Mouse (Mus musculus) embryonic facial prominence, embryonic 13.5 days (tissue): ENCODE data around the gene Adssl1. TPM values are rescaled to one million over a fixed set of nuclear protein-coding genes. Genes with fewer than 3 reads are reported as not detected.

Experiments used
- ATAC-seq: fragments of 200-750 bp; cut with Nextera tagmentation; 2 replicates; pipeline ENCODE4 v1.8.0; 2017; ENCODE audit warnings: low read depth; ENCODE audit not compliant: insufficient number of reproducible peaks, insufficient read depth, low FRiP score, low TSS enrichment
- H3K27ac ChIP-seq: fragments of 300-500 bp; sonication (generic); 2 replicates; pipeline ENCODE4 v1.5.1; 2015; ENCODE audit warnings: moderate library complexity, mild to moderate bottlenecking, inconsistent platforms
- H3K27me3 ChIP-seq: fragments of 300-500 bp; sonication (generic); 2 replicates; pipeline ENCODE4 v1.6.1; 2015; ENCODE audit warnings: mild to moderate bottlenecking, inconsistent platforms
- H3K36me3 ChIP-seq: fragments of 300-500 bp; sonication (generic); 2 replicates; pipeline ENCODE4 v1.6.1; 2015; ENCODE audit warnings: mild to moderate bottlenecking, inconsistent platforms
- H3K4me1 ChIP-seq: fragments of 300-500 bp; sonication (generic); 2 replicates; pipeline ENCODE4 v1.6.1; 2015; ENCODE audit warnings: inconsistent platforms
- H3K4me2 ChIP-seq: fragments of 300-500 bp; sonication (generic); 2 replicates; pipeline ENCODE4 v1.6.1; 2015; ENCODE audit warnings: moderate library complexity, mild to moderate bottlenecking, inconsistent platforms
- H3K4me3 ChIP-seq: fragments of 300-500 bp; sonication (generic); 2 replicates; pipeline ENCODE4 v1.5.1; 2015; ENCODE audit warnings: mild to moderate bottlenecking, inconsistent platforms
- H3K9ac ChIP-seq: fragments of 300-500 bp; sonication (generic); 2 replicates; pipeline ENCODE4 v1.6.1; 2015; ENCODE audit warnings: mild to moderate bottlenecking, inconsistent platforms
- H3K9me3 ChIP-seq: fragments of 300-500 bp; sonication (generic); 2 replicates; pipeline ENCODE4 v1.6.1; 2016; ENCODE audit warnings: inconsistent platforms
- WGBS: fragments of 180-500 bp; shearing (Covaris S2); methylation state at CpG from one replicate; pipeline ENCODE4 v1.1.7; 2015; ENCODE audit warnings: mixed read lengths; 5-methylcytosine and 5-hydroxymethylcytosine counted together
- polyA plus RNA-seq: library from polyadenylated mRNA; unstranded; fragments of >200 nt; fragmentation: Nextera tagmentation; extraction: Ambion mirVana; gene quantifications from 2 replicates; pipeline ENCODE4 v1.2.1, GENCODE M21; 2015

Adssl1 gene
- polyA plus RNA-seq, 1 experiment from 2014 or later: 4.4 TPM

DNA sequence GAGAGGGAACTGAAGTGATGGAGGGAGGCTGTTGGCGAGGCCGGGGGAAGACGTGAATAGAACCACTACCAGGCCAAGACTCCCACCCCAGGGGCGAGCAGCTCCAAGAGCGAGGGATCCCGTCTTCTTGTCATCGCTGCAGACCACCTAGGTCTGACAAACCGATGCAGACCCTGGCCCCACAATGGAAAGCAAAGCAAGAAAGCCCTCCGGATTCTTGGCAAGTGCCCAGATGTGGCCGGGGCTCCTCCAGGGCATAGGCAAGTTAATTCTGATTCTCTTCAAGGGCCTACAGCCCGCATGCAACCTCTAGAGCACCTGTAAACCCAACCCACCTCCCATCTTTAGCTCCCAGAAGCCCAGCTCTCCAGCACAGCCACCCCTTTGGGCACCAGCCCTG, 43.5 kb downstream of the Adssl1 start:
- Histone ChIP-seq H3K9ac (0 out of 2 replicates have a peak overlapping the region, but pooled peaks have one; percentile 12), H3K27me3 (no peaks in the 10 kb centered on the region), H3K4me2 (no peak overlapping the region), H3K4me3 (no peak overlapping the region), H3K36me3 (peaks cover 94% of the 10 kb centered on the region), H3K4me1 (peaks cover 76% of the 10 kb centered on the region), H3K27ac (peak overlapping the region; percentile 56; the same call in 1 of the 2 replicates), H3K9me3 (no peaks in the 10 kb centered on the region)
- 85% methylated on average over 11 of the region's 11 CpGs for WGBS
- ATAC-seq: no peak

DNA sequence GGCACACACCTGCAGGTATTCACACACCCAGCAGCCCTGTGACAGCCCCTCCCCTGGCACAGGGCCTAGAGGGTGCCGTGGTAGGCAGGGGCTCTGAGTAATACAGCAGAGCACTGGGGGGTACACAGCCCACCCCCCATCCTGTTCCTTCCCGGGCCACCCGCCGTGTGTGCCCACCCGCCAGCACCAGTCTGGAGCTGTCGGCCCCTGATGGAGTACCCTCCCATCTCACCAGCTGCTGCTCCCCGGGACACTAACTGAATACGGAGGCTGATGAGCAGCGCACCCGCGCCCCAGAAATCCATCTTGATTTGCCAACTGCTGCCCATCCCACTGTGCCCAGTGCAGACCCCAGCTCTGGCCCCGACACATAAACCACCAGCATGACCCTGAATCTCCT, 43.9 kb downstream of the Adssl1 start:
- Histone ChIP-seq H3K4me3 (no peak overlapping the region), H3K27me3 (no peaks in the 10 kb centered on the region), H3K27ac (no peak overlapping the region), H3K4me1 (peaks cover 76% of the 10 kb centered on the region), H3K36me3 (peaks cover 94% of the 10 kb centered on the region), H3K4me2 (no peak overlapping the region), H3K9me3 (no peaks in the 10 kb centered on the region), H3K9ac (0 out of 2 replicates have a peak overlapping the region, but pooled peaks have one; percentile 12)
- WGBS: 88% methylated on average over 12 of the region's 12 CpGs
- no peak for ATAC-seq

DNA sequence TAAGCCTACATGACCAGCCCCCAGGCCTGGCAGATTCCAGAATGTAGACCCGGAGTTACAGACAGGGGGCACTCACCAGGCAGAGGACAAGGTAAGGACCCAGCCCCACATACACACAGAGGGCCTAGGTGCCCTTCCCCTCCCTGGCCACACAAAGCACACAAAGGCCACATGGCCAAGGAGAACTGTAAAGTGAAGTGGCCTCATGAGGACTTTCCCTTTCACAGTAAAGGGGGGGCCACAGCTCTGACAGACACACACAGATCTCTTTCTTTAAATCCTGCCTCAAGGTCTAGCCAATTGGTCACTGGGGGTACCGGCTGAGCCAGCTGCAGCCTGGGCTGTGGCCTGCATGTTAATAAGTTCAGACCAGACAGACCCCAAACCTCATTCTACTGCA, 44.3 kb downstream of the Adssl1 start:
- 70% methylated on average over 2 of the region's 2 CpGs for WGBS

DNA sequence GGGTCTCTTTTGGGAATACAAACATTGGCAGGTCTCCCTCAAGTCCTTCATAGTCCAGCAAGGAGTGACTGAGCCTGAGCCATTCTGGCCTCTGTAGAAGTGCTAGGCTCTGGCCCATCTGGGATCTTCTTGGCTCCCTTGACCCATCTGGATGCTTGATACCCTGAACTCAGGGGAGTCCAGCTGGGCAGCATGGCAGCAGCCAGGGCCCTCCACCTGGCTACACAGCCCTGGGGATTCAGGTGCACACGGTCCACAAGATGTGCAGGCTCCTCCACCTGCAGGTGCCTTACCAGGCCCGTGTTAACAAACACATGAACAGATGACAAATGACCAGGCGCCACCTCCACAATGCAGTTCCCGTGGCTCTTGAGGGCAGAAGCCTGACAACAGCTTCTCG, 44.8 kb downstream of the Adssl1 start:
- Histone ChIP-seq H3K9me3 (no peaks in the 10 kb centered on the region), H3K27ac (peak overlapping the region; percentile 60; the same call in 1 of the 2 replicates), H3K9ac (no peak overlapping the region), H3K4me1 (peaks cover 80% of the 10 kb centered on the region), H3K27me3 (no peaks in the 10 kb centered on the region), H3K36me3 (peaks cover 94% of the 10 kb centered on the region), H3K4me3 (no peak overlapping the region), H3K4me2 (no peak overlapping the region)
- WGBS: 82% methylated on average over 5 of the region's 5 CpGs
- no peak for ATAC-seq

More for the DNA sequence above, 44.3 kb downstream of the Adssl1 start:
- Histone ChIP-seq H3K36me3 (peaks cover 94% of the 10 kb centered on the region), H3K4me1 (peaks cover 76% of the 10 kb centered on the region), H3K9ac (0 out of 2 replicates have a peak overlapping the region, but pooled peaks have one; percentile 12), H3K4me3 (no peak overlapping the region), H3K27me3 (no peaks in the 10 kb centered on the region), H3K27ac (0 out of 2 replicates have a peak overlapping the region, but pooled peaks have one; percentile 22), H3K9me3 (no peaks in the 10 kb centered on the region), H3K4me2 (no peak overlapping the region)
- no peak for ATAC-seq

DNA sequence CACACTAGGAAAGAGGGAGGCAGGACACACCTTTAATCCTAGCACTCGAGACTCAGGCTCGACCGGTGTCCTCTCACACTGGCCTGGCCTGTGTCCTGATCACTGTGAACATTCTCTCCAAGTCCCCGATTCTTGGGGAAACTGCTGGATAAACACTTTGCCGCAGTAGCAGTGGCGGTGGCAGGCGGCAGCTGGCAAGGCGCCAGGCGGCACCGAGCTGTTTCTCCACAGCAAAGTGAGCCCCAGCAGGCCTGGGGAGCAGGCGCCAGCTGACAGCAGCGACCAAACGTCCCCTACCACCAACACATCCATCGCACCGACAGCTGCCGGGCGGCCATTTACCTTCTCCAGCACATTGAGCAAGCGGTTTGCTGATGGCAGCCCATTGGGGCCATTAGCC, 45.6 kb downstream of the Adssl1 start:
- Histone ChIP-seq H3K27me3 (no peaks in the 10 kb centered on the region), H3K27ac (peak overlapping the region; percentile 60), H3K9me3 (no peaks in the 10 kb centered on the region), H3K4me3 (no peak overlapping the region), H3K9ac (peak overlapping the region; percentile 36; the same call in 1 of the 2 replicates), H3K4me1 (peaks cover 77% of the 10 kb centered on the region), H3K4me2 (peak overlapping the region; percentile 7; the same call in 1 of the 2 replicates), H3K36me3 (peaks cover 94% of the 10 kb centered on the region)
- whole genome bisulfite sequencing: 66% methylated on average over 18 of the region's 18 CpGs
- no peak for ATAC-seq

DNA sequence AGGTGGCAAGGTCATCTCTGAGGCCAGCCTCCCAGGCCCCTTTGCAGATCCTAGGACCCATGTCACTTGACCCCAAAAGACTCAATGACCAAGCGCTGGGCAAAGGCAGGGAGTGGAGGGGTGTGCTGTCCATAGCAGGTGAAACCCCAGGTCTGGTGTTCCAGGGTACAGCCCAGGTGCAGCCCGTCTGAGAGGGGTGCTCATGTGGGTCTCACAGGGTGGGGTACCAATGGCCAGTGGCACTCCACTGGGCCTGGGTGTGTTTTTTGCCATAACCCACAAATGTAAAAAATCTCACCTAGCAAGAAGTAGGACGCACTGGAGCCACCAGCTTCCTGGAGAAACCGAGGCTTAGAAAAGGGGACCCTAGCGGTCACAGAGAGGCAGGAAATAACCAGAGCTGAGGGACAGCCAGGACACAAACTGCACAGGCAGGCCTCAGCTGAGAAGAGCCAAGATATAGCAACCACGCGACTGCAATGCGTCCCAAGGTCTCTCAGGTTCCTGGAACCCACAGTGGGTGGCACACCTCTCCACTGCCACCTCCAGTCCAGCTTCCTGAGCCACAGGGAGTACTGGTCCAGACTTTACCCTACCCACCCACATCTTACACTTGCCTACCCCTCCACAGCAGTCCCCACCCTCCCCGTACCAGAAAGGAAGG, 46.2 kb downstream of the Adssl1 start:
- ATAC-seq: no peak
- H3K4me3 ChIP-seq: no peak overlapping the region
- 89% methylated on average over 9 of the region's 9 CpGs for WGBS
- no peaks in the 10 kb centered on the region for H3K27me3 ChIP-seq
- peak overlapping the region; percentile 60 for H3K27ac ChIP-seq
- H3K9ac ChIP-seq: peak overlapping the region; percentile 36
- peaks cover 94% of the 10 kb centered on the region for H3K36me3 ChIP-seq
- H3K9me3 ChIP-seq: no peaks in the 10 kb centered on the region
- H3K4me2 ChIP-seq: peak overlapping the region; percentile 7; the same call in 1 of the 2 replicates
- H3K4me1 ChIP-seq: peaks cover 77% of the 10 kb centered on the region

DNA sequence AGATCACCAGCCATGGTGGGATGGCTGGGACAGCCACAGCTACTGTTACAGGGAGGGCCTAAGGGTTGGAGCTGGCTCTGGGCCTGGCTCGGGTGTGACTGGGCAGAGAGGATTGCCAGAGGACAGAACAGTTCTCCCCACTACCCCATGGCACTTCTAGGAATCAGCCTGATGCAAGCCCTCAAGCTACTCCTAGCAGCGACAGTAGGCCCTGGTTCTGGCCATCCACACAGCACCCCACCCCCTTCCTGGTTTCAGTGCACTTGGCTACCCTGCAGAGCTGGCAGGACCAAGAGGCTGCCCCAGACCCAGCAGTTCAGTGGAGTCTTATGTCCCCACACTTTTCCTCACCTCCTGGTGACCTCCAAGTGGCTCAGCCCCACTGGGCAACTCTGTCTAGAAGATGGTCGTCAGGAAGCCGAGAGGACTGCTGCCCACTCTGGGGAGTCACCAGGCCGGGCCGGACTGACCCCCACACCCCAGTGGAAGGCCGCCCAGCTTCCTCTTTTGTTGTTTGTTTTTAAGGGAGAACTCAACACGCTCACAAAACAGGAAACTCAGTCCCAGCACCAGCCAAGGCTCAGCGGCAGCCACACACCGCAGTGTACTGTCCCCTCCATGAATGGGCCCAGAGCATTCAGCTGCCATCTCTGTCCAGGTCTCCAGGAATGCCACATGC, 47.9 kb downstream of the Adssl1 start:
- H3K27ac ChIP-seq: no peak overlapping the region; the same call in 1 of the 2 replicates
- no peak for ATAC-seq
- H3K27me3 ChIP-seq: no peaks in the 10 kb centered on the region
- H3K4me3 ChIP-seq: no peak overlapping the region
- H3K4me2 ChIP-seq: no peak overlapping the region
- no peaks in the 10 kb centered on the region for H3K9me3 ChIP-seq
- peaks cover 77% of the 10 kb centered on the region for H3K4me1 ChIP-seq
- H3K36me3 ChIP-seq: peaks cover 80% of the 10 kb centered on the region
- 80% methylated on average over 10 of the region's 10 CpGs for WGBS
- no peak overlapping the region for H3K9ac ChIP-seq

DNA sequence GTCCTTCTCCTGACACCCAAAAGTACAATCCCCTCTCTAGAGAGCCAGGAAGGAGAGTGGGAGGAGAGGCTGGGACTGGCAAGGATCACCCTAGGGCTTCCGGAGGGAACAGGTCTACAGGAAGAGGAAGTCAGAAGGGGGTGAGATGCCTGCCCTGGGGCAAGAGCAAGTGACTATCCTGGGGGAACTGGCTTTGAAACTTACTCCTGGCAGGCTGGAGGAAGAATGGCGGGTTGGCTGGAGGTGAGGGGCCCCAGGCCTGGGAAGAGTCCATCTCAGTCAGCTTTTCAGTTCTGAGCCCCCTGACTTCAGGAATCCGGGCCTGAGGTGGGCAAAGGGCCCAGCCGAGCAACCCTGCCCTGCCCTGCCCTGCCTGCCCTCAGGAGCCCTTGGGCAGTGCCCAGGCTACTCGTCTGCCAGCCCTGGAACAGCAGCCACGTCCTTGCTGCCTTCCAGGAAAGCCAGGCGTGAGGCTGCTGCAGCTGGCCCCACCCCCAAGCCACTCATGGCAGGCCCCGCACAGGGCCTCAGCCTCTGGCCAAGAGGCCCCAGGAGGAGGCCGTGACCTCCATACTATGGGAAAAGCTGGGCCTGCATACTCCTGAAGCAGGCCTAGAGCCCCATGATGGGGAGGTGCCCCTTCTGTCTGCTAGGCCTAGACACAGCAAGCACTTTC, 51.0 kb downstream of the Adssl1 start:
- Histone ChIP-seq H3K4me3 (no peak overlapping the region), H3K36me3 (peaks cover 54% of the 10 kb centered on the region), H3K4me1 (peaks cover 67% of the 10 kb centered on the region), H3K27ac (no peak overlapping the region), H3K4me2 (peak overlapping the region; percentile 85), H3K9me3 (no peaks in the 10 kb centered on the region), H3K27me3 (no peaks in the 10 kb centered on the region), H3K9ac (peak overlapping the region; percentile 51)
- 53% methylated on average over 9 of the region's 9 CpGs for WGBS
- ATAC-seq: no peak

DNA sequence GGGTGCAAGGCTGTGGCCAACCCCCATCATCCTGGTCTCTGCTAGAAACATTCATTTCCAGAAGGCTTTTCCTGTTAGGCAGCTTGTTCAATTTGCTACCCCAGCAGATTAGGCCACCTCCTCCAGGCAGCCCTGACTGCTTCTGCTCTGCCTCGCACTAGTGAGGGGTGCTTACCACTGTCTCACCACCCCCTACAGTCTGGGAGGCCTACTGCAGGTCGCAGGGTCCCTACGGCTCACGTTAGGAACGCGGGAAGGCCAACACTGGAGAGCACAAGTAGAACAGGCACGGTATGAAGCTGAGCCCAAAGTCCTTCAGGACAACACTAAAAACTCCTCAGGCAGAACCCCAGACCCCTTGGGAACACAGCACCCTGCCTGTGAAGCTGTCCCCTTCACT, 52.0 kb downstream of the Adssl1 start:
- no peak for ATAC-seq
- Histone ChIP-seq H3K27me3 (no peaks in the 10 kb centered on the region), H3K4me3 (peak overlapping the region; percentile 100), H3K9ac (peak overlapping the region; percentile 51; the same call in 1 of the 2 replicates), H3K4me2 (peak overlapping the region; percentile 85), H3K4me1 (peaks cover 56% of the 10 kb centered on the region), H3K27ac (no peak overlapping the region), H3K36me3 (peaks cover 44% of the 10 kb centered on the region), H3K9me3 (no peaks in the 10 kb centered on the region)
- 82% methylated on average over 7 of the region's 7 CpGs for WGBS

DNA sequence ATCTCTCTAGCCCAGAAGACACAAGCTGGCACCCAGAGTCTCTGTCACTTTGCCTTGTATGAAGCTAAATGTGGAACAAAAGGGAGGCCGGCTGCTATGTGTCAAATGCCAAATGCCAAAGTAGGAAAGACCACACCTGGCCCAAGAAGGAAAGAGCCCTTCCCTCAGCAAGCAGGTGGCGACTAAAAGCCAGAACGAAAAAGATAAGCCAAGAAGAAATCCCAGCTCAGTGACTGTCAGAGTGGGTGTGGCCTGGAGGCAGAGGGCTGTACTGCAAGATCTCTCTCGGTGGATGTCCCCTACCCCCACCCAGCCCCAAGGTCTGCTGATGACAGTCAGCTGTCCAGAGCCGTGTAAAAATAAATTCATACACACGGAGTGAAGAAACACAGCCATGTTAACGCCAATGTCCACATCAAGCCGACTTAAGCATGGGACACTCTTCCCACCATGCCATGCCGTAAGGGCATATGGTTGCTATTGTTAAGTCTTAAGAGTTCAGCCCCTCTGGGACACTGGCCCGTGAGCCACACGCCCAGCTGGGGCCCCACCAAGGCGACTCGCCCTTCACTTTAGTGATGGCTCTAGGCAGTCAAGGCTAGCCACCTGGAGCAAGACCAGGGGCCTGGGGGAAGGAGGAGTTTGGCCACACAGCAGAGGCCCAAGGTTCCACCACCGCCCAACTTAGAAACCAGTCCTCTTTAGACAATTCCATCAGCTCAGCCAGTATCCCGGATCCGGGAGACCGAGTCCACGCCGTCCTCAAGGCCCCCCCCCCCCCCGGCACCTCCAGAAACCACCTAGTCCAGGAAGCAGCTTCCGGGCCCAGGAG, 53.1 kb downstream of the Adssl1 start:
- Histone ChIP-seq H3K27me3 (peaks cover 10% of the 10 kb centered on the region), H3K36me3 (peaks cover 33% of the 10 kb centered on the region), H3K9ac (peak overlapping the region; percentile 99), H3K4me3 (peak overlapping the region; percentile 100), H3K4me2 (peak overlapping the region; percentile 85), H3K9me3 (no peaks in the 10 kb centered on the region), H3K4me1 (peaks cover 49% of the 10 kb centered on the region), H3K27ac (peak overlapping the region; percentile 95)
- WGBS: 6% methylated on average over 21 of the region's 21 CpGs
- no peak for ATAC-seq
